Mouse (Mus musculus) adrenal gland, postnatal 14 days (tissue): Measurements from ENCODE around the gene Cby3. TPM values are rescaled to one million over a fixed set of nuclear protein-coding genes. Genes with fewer than 3 reads are reported as not detected.
A peak's percentile ranks its signal among the peaks of the same experiment; 100 is the strongest.
"Not testable (repeated sequence)": the region's sequence is repeated elsewhere in the genome, so short reads cannot be mapped to it uniquely, and the experiment has no call there.

Experiments
- DNase-seq: peaks from one replicate; pipeline ENCODE4 v3.0.0; 2021; ENCODE audit warnings: mixed read lengths
- long read RNA-seq, 2 experiments: library from polyadenylated mRNA; stranded (forward); transcript quantifications; one replicate each; pipeline ENCODE4 v2.0.0; 2021
- total RNA-seq: library from RNA; stranded (reverse); gene quantifications from 2 replicates; pipeline ENCODE4 v1.2.3, GENCODE M21; 2021

Cby3 gene
- not detected in 2 replicates for total RNA-seq
- long read RNA-seq, experiment 1, result 0 reads
- long read RNA-seq, experiment 2, result 0 reads

GRCm38 (mm10) chr11:50354162-50354561 is at the start of gene Cby3:
TSS of gene Cby3 (plus strand) at chr11:50354462.
- DNase-seq, result no peak

GRCm38 (mm10) chr11:50312803-50313202 is 41.5 kb upstream of the Cby3 start:
- no peak for DNase-seq

GRCm38 (mm10) chr11:50319343-50319742 is 34.9 kb upstream of the Cby3 start:
- not testable (repeated sequence) for DNase-seq

GRCm38 (mm10) chr11:50321239-50321638 is 33.0 kb upstream of the Cby3 start:
- DNase-seq, result no peak

GRCm38 (mm10) chr11:50322345-50322744 is 31.9 kb upstream of the Cby3 start:
- no peak for DNase-seq

- DNase-seq, result no peak
Measured at GRCm38 (mm10) chr11:50323843-50324242, 30.4 kb upstream of the Cby3 start.

GRCm38 (mm10) chr11:50324751-50325471 is 29.4 kb upstream of the Cby3 start:
- DNase-seq, result no peak

- peak; percentile 99 for DNase-seq
Measured at GRCm38 (mm10) chr11:50325496-50326301, 28.6 kb upstream of the Cby3 start, which contains the start of gene Canx. TSS of gene Canx (minus strand) at chr11:50325673.

- DNase-seq, result no peak
Measured at GRCm38 (mm10) chr11:50326302-50326966, 27.8 kb upstream of the Cby3 start.

GRCm38 (mm10) chr11:50328075-50328625 is 26.1 kb upstream of the Cby3 start:
- DNase-seq, result no peak

- DNase-seq, result no peak
Measured at GRCm38 (mm10) chr11:50329378-50329777, 24.9 kb upstream of the Cby3 start.

- DNase-seq, result peak; percentile 46
Measured at GRCm38 (mm10) chr11:50333181-50333580, 21.1 kb upstream of the Cby3 start.

- no peak for DNase-seq
Measured at GRCm38 (mm10) chr11:50336126-50336525, 18.1 kb upstream of the Cby3 start.

GRCm38 (mm10) chr11:50336891-50337290 is 17.4 kb upstream of the Cby3 start:
- no peak for DNase-seq

GRCm38 (mm10) chr11:50345486-50345885 is 8.8 kb upstream of the Cby3 start:
- DNase-seq, result no peak

GRCm38 (mm10) chr11:50346256-50347032 is 7.8 kb upstream of the Cby3 start:
- DNase-seq, result no peak

- DNase-seq, result no peak
Measured at GRCm38 (mm10) chr11:50352177-50352576, 2.1 kb upstream of the Cby3 start.

GRCm38 (mm10) chr11:50354851-50355250 is 589 bp downstream of the Cby3 start:
- DNase-seq, result no peak

- no peak for DNase-seq
Measured at GRCm38 (mm10) chr11:50355395-50355794, 1.1 kb downstream of the Cby3 start.

GRCm38 (mm10) chr11:50358950-50359861 is 4.9 kb downstream of the Cby3 start:
- DNase-seq, result peak; percentile 56

GRCm38 (mm10) chr11:50361282-50361681 is 7.0 kb downstream of the Cby3 start:
- DNase-seq, result not testable (repeated sequence)
